Mouse (Mus musculus): ENCODE results near the gene Rxra.
A peak's percentile ranks its signal among the peaks of the same experiment; 100 is the strongest.

Rxra gene

DNA sequence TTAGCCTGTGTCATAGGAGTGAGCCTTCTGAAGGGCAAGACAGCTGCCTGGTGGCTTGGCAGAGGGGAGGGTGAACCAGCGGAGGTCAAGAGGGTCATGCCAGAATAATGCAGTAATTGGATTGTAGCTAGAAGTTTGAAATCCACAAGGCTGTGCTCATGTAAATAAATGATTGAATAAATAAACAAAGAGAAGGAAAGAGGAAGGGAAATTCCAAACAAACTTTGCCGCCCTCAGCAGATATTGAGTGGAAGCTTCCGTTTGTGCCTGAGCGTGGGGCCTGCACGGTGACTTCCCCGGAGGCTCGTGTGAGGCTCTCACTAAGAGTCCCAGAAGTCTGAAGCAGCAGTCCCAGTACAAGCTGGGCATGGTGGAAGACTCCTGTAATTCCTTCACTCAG is 91.5 kb downstream of the Rxra start:
- no peak for DNase-seq

DNA sequence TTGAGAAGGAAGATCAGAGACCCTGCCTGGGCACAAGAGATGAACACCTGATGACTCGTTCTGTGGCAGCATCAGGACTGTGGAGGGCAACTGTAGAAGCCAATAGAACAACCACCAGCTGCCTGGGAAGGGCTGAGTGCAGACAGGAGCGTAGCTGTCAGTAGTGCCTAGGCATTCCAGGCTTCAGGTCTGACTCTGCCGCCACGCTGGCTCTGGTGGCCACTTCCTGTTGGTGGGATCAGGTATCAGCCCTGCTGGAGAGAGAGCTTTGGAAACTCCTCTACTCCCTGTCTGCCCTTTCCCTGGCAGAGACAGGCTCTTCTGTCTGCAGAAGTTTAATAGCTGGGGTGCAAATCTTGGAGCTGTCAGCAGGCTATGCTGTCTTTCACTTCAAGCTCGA is 93.5 kb downstream of the Rxra start:
- DNase-seq = no peak

DNA sequence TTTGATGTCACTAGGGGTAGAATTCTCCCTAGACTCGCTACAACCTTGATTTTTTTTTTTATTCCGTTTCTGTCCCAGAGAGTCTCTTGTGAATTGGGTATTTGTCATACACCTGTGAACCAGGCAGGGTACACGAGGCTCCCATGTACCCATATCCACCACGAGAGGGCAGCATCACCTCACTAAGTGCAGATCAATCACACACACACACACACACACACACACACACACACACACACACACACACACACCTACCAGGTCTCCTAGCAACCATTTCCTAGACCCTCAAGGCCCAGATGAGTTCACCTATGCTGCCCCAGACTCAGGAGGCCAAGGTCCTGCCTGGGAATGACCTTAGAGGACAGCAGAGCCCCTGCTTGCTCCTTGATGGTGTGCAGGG is 94.0 kb downstream of the Rxra start:
- peak; percentile 80 for DNase-seq

DNA sequence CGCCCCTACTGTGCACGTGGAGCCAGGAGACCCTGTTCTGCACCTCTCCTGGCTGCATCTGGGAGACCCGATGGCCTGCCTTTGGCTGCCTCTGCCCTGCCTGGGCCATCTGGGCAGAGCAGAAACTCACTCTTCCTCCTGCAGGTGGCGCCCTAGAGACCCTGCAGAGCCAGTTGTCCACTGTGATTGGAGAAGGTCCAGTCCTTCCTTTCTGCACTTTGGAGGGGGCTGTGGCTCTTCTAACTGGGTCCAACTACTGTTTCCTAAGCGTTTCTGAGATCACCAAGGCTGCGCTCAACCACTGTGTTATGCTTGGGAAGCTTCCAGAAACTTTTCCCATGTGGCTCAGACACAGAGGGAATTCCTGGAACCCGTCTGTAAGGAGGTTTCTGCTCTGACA is 95.7 kb downstream of the Rxra start:
- DNase-seq = peak; percentile 86

DNA sequence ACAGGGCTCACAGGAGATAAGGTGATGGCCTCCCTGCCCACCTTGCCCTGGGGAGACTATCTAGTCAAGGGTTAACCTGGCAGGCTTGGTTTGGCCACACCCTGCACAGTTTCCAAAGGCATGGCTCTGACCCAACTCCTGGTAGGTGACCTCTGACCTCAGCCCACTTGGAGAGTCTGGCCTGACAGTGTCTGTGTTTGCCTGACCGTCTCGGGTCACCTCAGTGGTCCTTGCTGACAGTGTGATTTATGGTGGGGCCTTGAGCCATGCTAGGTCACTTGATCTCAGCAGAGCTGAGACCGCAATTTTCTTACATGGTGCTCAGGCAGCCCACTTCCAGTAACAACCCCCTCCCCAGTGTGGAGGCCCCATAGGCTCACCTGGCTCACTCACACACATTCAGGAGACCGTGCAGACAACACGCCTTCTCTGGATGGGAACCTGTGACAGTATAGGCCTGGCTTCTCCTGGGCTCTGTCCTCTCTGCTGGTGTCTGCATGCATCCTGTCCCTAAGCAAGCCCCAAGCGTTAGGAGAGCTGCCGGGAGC is 96.7 kb downstream of the Rxra start:
- no peak for DNase-seq

DNA sequence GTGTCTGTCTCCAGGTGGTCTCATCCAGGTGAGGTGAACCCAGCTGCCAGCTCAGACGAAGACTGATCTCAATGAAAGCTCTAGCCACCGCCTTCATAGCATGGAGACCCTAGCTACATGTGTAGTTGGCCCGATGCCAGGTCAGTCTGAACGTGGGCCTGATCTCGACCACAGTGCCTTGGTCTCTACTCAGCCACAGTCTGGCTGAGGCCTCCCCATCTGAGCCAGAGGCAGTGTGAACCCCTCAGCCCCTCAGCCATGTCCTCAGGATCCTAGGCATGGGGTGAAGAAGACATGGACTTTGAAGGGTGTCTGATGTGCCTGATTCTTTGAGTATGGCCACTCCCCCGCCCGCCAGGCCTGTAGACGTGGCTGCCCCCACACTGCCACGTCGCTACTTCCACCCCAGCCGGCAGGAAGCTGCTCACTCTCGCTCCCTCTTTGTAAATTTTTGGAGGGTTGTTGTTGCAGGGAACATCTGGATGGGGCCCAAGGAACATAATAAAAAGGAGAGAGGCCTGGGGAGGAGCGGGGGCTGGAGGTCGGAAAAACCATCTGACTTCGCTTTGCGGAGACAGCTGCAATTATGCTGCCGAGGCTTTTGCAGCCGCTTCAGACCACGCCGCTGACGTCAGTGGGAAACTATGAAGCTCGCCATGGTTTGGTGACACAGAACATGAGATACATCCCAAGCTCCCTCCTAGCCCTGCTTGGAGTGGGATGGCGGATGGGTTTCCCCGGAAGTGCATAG is 97.9 kb downstream of the Rxra start:
- DNase-seq = no peak

DNA sequence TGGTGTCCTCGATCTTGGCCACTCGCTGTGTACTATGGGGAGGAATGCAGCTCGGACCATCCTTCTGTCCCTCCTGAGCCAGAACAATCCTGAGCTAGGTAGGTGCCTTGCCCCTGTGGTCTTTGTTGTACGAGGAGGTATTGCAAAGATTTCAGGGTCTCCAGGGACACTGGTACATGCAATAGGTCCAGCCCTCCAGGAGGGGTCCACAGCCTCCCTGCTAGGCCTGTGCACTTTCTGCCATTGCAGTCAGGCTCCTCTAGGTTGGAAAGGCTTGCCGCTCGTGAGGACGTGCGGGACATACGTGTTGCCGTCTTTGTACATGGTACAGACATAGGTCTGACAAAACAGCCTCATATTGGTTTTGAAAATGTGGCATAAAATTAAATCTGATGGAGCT is 98.8 kb downstream of the Rxra start:
- DNase-seq = no peak

DNA sequence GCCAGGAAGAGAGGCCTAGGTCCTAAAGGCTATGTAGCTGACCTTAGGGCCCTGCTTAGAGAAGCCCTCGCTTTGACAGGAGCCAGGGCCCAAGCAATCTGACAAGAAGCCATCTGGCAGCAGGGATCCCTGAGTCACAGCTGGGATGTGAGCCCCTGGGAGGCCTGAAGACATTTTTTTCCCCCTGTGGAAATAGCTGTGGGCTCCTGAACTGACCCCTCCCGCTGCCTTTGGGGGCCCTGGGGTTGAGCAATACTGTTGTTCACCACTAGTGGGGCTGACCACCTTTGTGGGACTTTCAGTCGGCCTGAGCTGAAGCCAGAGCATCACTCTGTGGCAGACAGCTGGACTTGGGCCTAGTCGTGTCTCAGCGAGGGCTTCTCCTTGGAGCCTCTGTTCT is 99.4 kb downstream of the Rxra start:
- no peak for DNase-seq

DNA sequence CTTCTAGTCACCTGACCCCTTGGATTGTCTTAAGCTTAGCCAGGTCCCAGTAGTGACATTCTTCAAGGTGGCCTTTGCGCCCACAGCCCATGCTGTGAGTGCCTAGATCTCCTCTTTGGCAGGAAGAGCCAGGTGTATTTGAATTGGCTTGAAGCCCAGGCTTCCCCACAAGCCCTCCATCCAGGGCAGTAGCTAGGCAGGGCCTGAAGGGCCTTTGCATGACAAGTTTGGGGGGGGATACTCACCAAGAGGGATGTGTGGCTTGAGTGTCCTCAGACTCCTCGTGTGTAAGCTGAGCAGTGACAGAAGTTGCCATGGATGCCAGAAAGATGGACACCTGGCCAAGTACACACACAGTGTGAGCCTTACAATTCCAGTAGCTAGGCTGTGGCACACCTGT is 101.5 kb downstream of the Rxra start:
- DNase-seq = no peak

DNA sequence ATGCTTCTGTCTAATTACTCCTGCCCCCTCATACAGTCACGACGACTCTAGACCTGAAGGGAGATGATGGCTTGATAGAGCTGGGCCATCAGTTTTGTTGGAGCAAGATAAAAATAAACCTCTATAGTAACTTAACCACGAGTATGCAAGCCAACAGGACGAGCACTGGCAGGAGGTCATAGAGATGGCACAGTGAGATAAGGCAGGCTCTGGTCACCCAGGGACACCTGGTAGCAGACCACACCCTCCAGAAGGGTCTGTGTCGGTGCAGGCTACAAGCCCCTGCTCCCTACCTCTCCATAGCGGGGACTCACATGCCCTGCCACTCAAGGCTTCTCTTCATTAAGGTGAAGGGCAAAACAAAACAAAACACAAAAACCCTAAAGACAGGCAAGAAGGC is 102.0 kb downstream of the Rxra start:
- DNase-seq = no peak

DNA sequence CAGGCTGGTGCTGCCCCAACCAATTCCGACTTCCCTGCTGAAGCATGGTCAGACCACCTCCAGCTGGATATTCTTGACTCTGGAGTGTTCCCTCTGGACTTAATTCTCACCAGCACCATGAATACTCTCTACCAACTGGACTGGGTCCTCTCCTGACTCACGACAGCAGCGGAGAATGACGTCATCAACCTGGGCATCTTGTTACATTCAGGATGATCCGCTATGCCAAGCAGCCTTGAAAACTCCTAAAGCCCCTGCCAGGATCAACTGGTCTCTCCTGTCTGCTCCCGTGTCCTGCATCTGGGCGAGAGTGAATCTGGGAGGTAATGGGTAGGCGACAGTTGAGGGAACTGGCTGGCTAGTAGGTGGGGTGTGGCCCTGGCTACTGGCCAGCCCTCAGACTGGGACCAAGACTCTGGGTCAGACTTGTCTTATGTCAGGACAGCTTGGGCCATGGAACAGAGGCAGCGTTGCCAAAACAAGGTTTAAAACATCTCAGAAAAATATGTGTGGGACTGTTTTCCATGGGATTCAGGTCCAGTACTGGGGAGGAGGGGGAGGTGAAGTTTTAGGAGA is 103.1 kb downstream of the Rxra start:
- no peak for DNase-seq

DNA sequence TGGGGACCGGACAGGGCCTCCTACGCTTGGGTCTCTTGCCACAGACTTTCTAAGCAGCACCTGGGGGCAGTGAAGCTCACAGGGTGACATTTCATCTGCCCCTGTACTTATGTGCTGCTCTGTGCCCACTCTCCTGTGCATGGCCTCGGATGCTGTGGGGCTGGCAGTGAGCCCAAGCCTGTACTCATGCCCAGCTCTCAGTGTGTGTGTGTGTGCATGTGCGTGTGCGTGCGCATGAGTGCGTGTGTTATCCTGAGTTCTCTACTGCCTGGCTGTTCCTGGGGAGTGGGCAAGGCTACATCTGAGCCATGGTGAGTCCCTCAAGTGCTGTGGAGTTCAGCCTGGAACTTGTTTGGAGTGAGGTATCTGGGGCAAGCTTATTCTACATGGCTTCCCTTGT is 103.9 kb downstream of the Rxra start:
- DNase-seq = no peak

DNA sequence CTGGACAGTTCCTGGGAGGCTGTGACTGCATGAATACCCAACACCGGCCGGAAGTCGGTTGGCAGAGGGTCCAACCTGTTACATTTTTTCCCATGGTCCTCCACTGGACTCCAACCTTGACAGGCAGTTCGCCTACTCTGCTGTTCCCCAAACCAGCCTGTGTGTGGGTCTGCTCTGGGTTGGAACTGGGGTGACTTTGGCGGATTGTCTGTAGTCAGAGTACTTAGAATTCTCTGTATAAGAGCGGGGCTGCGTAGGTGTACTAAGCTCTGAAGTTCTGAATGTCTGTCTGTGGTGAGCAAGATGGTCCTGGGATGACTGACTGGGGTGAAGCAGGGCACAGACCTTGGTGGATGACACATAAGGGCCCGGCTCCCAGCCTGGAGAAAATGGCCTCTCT is 109.1 kb downstream of the Rxra start:
- no peak for DNase-seq

DNA sequence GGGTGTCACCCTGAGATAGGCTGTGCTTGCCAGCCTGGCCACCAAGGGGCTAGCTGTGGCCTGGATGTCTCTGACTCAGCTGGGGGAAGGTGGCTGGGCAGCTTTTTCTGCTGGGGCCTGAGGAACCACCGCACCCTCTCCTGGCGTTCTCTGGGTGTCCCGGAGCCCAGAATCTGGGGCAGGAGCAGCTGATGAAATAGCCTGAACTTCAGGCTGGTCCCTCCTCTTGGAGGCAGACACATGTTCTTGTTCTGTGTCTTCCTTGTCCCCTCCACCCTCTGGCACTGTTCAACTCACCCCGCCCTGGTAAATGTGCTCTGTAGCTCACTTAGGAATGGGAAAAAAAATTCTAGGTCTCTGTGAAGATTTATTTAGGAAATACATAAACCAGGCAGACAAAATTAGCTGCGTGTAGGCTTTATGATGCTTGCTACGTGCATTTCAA is 109.8 kb downstream of the Rxra start:
- no peak for DNase-seq

DNA sequence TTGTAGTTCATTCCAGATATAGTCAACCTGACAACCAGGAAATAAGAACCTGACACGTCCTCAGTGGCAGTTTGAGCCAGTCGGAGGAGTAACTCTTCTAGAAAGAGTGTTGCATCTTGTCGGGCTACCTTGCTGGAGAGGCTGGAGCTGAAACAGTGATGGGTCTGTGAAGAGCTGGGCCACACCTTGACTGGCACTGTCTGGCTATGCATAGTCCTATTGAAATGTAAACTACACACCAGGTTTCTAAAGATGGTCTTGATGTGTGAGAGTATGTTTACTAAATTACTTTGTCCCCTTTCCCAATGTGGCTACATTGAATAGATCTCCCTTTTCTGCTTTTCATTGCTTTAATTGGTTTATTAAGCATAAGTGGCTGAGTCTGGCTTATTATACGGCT is 115.3 kb downstream of the Rxra start:
- no peak for DNase-seq

DNA sequence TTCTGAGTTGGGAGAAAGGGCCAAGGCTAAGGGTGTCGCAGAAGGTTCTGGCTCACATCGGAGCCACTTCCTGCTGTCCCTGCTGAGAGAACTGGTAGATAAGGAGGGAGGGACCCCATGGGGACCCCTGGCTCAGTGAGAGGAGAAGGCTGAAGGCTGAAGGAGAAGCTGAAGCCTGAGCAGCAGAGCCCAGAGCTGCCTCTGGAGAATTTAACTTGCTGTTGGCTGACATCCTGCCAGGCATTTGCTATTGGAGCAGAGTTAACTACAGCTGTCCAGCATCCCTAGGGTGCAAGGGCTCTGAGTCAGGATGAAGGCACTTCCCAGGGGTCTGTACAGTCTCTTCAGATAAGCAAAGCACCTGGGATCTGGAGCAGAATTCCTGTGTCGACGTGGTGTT is 122.8 kb downstream of the Rxra start:
- DNase-seq = no peak

DNA sequence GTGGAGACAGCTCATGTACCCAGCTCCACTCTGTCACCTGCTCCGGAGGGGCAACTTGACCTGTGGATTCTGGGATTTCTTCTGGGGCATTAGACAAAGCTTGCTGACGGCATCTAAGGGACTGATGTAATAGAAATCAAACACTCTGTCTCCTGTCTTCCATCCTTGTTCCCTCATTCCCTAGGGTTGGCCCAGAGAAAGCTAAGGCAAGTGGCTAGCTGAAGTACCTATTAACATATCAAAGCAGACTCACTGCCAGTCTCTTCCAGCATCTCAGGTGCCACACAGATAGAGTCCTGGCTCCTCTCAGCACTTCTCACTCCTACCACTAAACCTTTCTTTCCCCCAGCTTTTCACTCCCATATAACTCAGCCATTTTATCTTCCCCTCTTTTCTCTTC is 124.8 kb downstream of the Rxra start:
- DNase-seq = no peak

DNA sequence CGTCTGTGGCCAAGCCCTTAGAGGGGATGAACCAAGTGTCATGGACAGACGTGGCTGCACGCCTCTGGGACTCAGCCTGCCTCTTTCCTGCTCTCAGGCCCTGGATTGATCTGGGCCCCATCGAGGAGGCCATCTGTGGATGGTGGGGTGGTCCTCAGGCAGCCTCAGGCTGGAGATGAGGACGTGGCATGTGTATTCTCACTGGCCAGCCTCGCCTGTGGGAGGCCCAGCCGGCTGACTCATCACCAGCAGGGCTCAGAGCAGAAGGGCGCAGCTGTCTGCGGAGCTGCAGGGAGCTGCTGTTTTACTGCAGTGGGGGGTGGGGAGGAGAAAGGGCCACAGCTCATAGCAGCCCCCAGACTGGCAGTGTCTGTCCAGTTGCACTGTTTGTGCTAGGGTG is 126.3 kb downstream of the Rxra start:
- DNase-seq = no peak

DNA sequence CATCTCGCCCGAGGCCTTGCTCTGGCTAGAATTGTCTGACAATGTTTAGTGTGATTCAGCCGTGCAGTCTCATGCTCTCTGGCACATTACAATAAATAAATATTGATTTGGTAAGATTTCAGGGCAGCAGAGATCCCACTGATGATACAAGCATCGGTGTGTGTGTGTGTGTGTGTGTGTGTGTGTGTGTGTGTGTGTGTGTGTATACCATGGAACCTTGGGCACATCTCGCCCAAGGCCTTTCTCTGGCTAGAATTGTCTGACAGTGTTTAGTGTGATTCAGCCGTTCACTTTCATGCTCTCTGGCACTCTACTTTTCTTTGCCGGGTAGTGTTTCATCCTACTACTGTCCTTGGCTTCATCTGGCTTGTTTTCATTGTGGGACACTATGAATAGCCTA is 130.5 kb downstream of the Rxra start:
- no peak for DNase-seq

DNA sequence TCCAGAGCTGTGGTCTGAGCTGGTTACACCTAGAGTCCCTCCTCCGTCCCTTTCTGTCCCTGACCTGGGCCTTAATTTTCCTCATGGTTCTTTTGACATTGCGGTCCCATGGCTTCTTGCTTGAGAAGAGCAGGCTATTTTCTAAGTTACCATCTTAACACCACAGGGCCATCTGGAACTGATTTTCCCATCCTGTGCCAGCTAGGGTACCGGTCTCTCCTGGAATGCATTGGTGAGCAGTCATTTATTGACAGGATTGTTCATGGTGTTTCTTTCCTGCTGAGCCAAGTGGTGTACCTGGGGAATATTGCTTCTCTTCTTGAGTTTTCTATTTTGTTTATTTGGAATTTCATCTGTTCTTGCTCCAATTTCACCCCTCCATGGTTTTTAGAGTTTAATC is 131.4 kb downstream of the Rxra start:
- no peak for DNase-seq

DNA sequence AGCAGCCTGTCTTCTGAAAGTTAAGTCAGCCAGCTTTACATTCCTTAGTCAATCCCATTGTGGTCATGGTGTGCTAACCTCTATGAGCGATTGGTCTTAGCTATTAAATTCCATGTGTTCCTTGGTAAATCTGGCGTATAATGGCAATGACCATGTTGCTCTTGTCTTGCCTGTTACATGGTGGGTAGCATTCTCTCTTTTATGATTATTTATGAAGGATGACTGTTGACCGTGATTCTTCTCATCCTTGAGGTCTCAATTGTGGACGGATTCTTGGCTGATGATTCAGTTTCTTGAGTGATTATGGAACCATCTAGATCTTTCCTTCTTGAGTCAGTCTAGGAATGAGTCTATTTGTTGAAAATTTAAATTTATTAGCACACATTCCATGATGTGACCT is 133.7 kb downstream of the Rxra start:
- no peak for DNase-seq
